Mouse (Mus musculus): ENCODE measurements around the gene Fam19a2. TPM values are rescaled to one million over a fixed set of nuclear protein-coding genes. Genes with fewer than 3 reads are reported as not detected.

Fam19a2 gene
- polyA plus RNA-seq, 1 experiment = 0.04 TPM

- Histone ChIP-seq H3K79me3 (ENCODE audit: low read depth) (no peaks in the 10 kb centered on the region), H3K79me2 (ENCODE audit: control insufficient read depth, insufficient read depth) (no peaks in the 10 kb centered on the region), H3K27me3 (ENCODE audit: control insufficient read depth, insufficient read depth, insufficient read length) (no peaks in the 10 kb centered on the region), H3K4me3 (ENCODE audit: insufficient read depth, poor library complexity, severe bottlenecking) (no peak overlapping the region), H3ac (ENCODE audit: control insufficient read depth, insufficient read length, low read depth) (no peak overlapping the region), H3K36me3 (ENCODE audit: control insufficient read depth, insufficient read depth) (no peaks in the 10 kb centered on the region)
- TF ChIP-seq USF1 (IDR thresholded peaks at IDR 0.05; ENCODE audit: low read depth) (no peak), MYOD1 (IDR thresholded peaks at IDR 0.05; ENCODE audit: control insufficient read depth, insufficient read length, low read depth) (no peak), CEBPB (IDR thresholded peaks at IDR 0.05; ENCODE audit: low read depth) (no peak), MAX (IDR thresholded peaks at IDR 0.05) (no peak), MYOG (IDR thresholded peaks at IDR 0.05; ENCODE audit: control insufficient read depth, extremely low read depth, insufficient read length) (no peak), CTCF (IDR thresholded peaks at IDR 0.05; ENCODE audit: control insufficient read depth, insufficient read depth, insufficient read length) (no peak), FOSL1 (IDR thresholded peaks at IDR 0.05; ENCODE audit: insufficient read depth, low read length, poor library complexity, severe bottlenecking) (no peak)
Observed at GRCm38 (mm10) chr10:123353667-123354066, 89.9 kb downstream of the Fam19a2 start.

- Histone ChIP-seq H3K36me3 (ENCODE audit: control insufficient read depth, insufficient read depth) (no peaks in the 10 kb centered on the region), H3K79me2 (ENCODE audit: control insufficient read depth, insufficient read depth) (no peaks in the 10 kb centered on the region)
- TF ChIP-seq CTCF (IDR thresholded peaks at IDR 0.05; ENCODE audit: control insufficient read depth, insufficient read depth, insufficient read length) (no peak), MYOG (IDR thresholded peaks at IDR 0.05; ENCODE audit: control insufficient read depth, extremely low read depth, insufficient read length) (no peak), CEBPB (IDR thresholded peaks at IDR 0.05; ENCODE audit: low read depth) (no peak)
Observed at GRCm38 (mm10) chr10:123357010-123357409, 93.2 kb downstream of the Fam19a2 start.

GRCm38 (mm10) chr10:123360492-123360891, 96.7 kb downstream of the Fam19a2 start:
- Histone ChIP-seq H3K4me3 (ENCODE audit: insufficient read depth, poor library complexity, severe bottlenecking) (no peak overlapping the region), H3ac (ENCODE audit: control insufficient read depth, insufficient read length, low read depth) (no peak overlapping the region), H3K79me3 (ENCODE audit: low read depth) (no peaks in the 10 kb centered on the region), H3K36me3 (ENCODE audit: control insufficient read depth, insufficient read depth) (no peaks in the 10 kb centered on the region), H3K27me3 (ENCODE audit: control insufficient read depth, insufficient read depth, insufficient read length) (no peaks in the 10 kb centered on the region), H3K79me2 (ENCODE audit: control insufficient read depth, insufficient read depth) (no peaks in the 10 kb centered on the region)
- TF ChIP-seq CEBPB (IDR thresholded peaks at IDR 0.05; ENCODE audit: low read depth) = no peak
- TF ChIP-seq CTCF (IDR thresholded peaks at IDR 0.05; ENCODE audit: control insufficient read depth, insufficient read depth, insufficient read length) = no peak
- no peak for TF ChIP-seq FOSL1 (IDR thresholded peaks at IDR 0.05; ENCODE audit: insufficient read depth, low read length, poor library complexity, severe bottlenecking)
- TF ChIP-seq USF1 (IDR thresholded peaks at IDR 0.05; ENCODE audit: low read depth) = no peak
- no peak for TF ChIP-seq MAX (IDR thresholded peaks at IDR 0.05)
- no peak for TF ChIP-seq MYOD1 (IDR thresholded peaks at IDR 0.05; ENCODE audit: control insufficient read depth, insufficient read length, low read depth)
- no peak for TF ChIP-seq MYOG (IDR thresholded peaks at IDR 0.05; ENCODE audit: control insufficient read depth, extremely low read depth, insufficient read length)

More at GRCm38 (mm10) chr10:123357010-123357409, 93.2 kb downstream of the Fam19a2 start:
- H3ac ChIP-seq (ENCODE audit: control insufficient read depth, insufficient read length, low read depth) = no peak overlapping the region
- no peak overlapping the region for H3K4me3 ChIP-seq (ENCODE audit: insufficient read depth, poor library complexity, severe bottlenecking)
- H3K79me3 ChIP-seq (ENCODE audit: low read depth) = no peaks in the 10 kb centered on the region
- no peaks in the 10 kb centered on the region for H3K27me3 ChIP-seq (ENCODE audit: control insufficient read depth, insufficient read depth, insufficient read length)

DNA sequence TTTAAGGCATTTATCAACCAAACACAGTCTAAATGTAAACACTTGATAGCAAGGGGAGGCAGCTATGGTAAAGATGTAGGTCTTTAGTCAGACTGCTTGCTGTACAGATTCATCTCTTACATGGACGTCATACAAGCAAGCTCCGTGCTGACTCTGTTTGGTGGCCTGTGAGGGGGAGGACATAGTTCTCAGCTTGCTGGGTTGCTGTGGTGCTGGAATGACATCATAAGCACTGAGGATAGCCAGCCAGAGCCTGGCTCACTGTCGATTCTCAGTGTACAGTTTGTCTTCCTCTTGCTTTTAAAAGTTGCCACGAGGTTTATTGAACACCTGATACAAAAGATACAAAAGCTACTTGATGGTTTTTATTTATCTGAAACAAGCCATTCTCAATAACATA, 100.8 kb downstream of the Fam19a2 start:
- Histone ChIP-seq H3K4me3 (ENCODE audit: insufficient read depth, poor library complexity, severe bottlenecking) (no peak overlapping the region), H3K79me2 (ENCODE audit: control insufficient read depth, insufficient read depth) (no peaks in the 10 kb centered on the region), H3K36me3 (ENCODE audit: control insufficient read depth, insufficient read depth) (no peaks in the 10 kb centered on the region), H3K79me3 (ENCODE audit: low read depth) (no peaks in the 10 kb centered on the region), H3K27me3 (ENCODE audit: control insufficient read depth, insufficient read depth, insufficient read length) (no peaks in the 10 kb centered on the region), H3ac (ENCODE audit: control insufficient read depth, insufficient read length, low read depth) (no peak overlapping the region)
- no peak for TF ChIP-seq FOSL1 (IDR thresholded peaks at IDR 0.05; ENCODE audit: insufficient read depth, low read length, poor library complexity, severe bottlenecking)
- TF ChIP-seq MYOD1 (IDR thresholded peaks at IDR 0.05; ENCODE audit: control insufficient read depth, insufficient read length, low read depth) = no peak
- TF ChIP-seq MYOG (IDR thresholded peaks at IDR 0.05; ENCODE audit: control insufficient read depth, extremely low read depth, insufficient read length) = no peak
- TF ChIP-seq MAX (IDR thresholded peaks at IDR 0.05) = no peak
- no peak for TF ChIP-seq CEBPB (IDR thresholded peaks at IDR 0.05; ENCODE audit: low read depth)
- TF ChIP-seq USF1 (IDR thresholded peaks at IDR 0.05; ENCODE audit: low read depth) = no peak
- TF ChIP-seq CTCF (IDR thresholded peaks at IDR 0.05; ENCODE audit: control insufficient read depth, insufficient read depth, insufficient read length) = no peak

DNA sequence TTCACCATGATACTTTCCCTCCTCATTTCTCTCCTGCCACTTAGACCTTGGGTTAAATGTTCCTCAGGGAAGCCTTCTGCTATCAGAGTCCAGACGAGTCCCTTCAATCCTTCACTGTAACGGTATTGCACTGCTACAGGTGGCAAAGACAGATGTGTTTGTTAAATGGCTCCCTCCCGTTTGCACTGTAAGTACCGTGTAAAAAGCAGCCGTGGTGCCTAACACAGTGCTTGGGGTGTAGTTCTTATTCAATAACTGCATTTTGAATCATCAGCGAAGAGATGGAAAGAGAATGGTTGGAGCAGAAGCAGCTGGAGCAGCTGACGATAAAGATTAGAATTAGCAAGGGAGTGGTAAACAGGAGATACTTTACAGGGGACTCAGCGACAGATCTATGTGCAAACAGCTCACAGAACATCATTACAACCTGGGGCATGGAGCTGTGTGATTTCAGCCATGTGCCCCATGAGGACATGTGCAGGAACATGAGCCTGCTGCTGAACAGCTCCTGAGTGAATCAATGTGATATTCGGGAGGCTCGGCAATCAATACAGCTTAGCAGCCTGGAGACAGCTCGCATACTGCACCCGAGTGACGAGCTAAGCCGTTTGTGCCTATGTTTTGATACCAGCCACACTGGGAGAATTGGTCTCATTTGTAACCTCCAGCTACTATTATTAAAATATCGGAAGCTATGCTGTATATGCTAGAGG, 103.5 kb downstream of the Fam19a2 start:
- TF ChIP-seq MYOD1 (IDR thresholded peaks at IDR 0.05; ENCODE audit: control insufficient read depth, insufficient read length, low read depth) (no peak), MYOG (IDR thresholded peaks at IDR 0.05; ENCODE audit: control insufficient read depth, extremely low read depth, insufficient read length) (no peak), CTCF (IDR thresholded peaks at IDR 0.05; ENCODE audit: control insufficient read depth, insufficient read depth, insufficient read length) (no peak), FOSL1 (IDR thresholded peaks at IDR 0.05; ENCODE audit: insufficient read depth, low read length, poor library complexity, severe bottlenecking) (no peak), CEBPB (IDR thresholded peaks at IDR 0.05; ENCODE audit: low read depth) (no peak), MAX (IDR thresholded peaks at IDR 0.05) (no peak)
- Histone ChIP-seq H3K79me2 (ENCODE audit: control insufficient read depth, insufficient read depth) (no peaks in the 10 kb centered on the region), H3K79me3 (ENCODE audit: low read depth) (no peaks in the 10 kb centered on the region), H3K4me3 (ENCODE audit: insufficient read depth, poor library complexity, severe bottlenecking) (no peak overlapping the region), H3ac (ENCODE audit: control insufficient read depth, insufficient read length, low read depth) (no peak overlapping the region), H3K36me3 (ENCODE audit: control insufficient read depth, insufficient read depth) (no peaks in the 10 kb centered on the region), H3K27me3 (ENCODE audit: control insufficient read depth, insufficient read depth, insufficient read length) (no peaks in the 10 kb centered on the region)

GRCm38 (mm10) chr10:123383277-123383676, 119.5 kb downstream of the Fam19a2 start:
- no peak overlapping the region for H3ac ChIP-seq (ENCODE audit: control insufficient read depth, insufficient read length, low read depth)
- H3K4me3 ChIP-seq (ENCODE audit: insufficient read depth, poor library complexity, severe bottlenecking) = no peak overlapping the region
- H3K36me3 ChIP-seq (ENCODE audit: control insufficient read depth, insufficient read depth) = no peaks in the 10 kb centered on the region
- no peaks in the 10 kb centered on the region for H3K79me3 ChIP-seq (ENCODE audit: low read depth)
- TF ChIP-seq MYOG (IDR thresholded peaks at IDR 0.05; ENCODE audit: control insufficient read depth, extremely low read depth, insufficient read length) (no peak), MYOD1 (IDR thresholded peaks at IDR 0.05; ENCODE audit: control insufficient read depth, insufficient read length, low read depth) (no peak), FOSL1 (IDR thresholded peaks at IDR 0.05; ENCODE audit: insufficient read depth, low read length, poor library complexity, severe bottlenecking) (no peak), MAX (IDR thresholded peaks at IDR 0.05) (no peak)
- no peaks in the 10 kb centered on the region for H3K79me2 ChIP-seq (ENCODE audit: control insufficient read depth, insufficient read depth)
- H3K27me3 ChIP-seq (ENCODE audit: control insufficient read depth, insufficient read depth, insufficient read length) = no peaks in the 10 kb centered on the region
